Mouse (Mus musculus): ENCODE results near the gene Rnf180.
A peak's percentile ranks its signal among the peaks of the same experiment; 100 is the strongest.
"Not testable (repeated sequence)": the region's sequence is repeated elsewhere in the genome, so short reads cannot be mapped to it uniquely, and the experiment has no call there.

The Rnf180 gene

DNA sequence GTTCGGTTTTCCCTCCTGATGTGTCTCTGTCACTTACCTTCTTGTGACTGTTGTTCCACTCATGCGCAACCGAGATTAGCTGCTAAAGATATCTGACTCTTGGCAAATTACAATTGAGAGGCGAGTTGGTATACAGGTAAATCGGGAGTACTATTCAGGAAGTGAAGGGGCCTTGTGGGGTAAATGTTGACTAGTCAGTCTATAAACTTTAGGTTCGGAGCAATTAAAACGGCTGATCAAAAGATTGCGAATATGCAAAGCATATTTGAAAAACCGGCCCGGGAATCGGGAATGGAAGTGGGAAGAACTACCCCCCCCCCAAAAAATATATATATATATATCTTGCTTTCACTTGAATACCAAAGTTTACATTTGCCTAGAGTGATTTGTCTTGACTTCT, at the start of gene Rnf180:
TSS of gene Rnf180 (minus strand) at position 101 of the 400 bp plus-strand sequence.
- no peak for DNase-seq

DNA sequence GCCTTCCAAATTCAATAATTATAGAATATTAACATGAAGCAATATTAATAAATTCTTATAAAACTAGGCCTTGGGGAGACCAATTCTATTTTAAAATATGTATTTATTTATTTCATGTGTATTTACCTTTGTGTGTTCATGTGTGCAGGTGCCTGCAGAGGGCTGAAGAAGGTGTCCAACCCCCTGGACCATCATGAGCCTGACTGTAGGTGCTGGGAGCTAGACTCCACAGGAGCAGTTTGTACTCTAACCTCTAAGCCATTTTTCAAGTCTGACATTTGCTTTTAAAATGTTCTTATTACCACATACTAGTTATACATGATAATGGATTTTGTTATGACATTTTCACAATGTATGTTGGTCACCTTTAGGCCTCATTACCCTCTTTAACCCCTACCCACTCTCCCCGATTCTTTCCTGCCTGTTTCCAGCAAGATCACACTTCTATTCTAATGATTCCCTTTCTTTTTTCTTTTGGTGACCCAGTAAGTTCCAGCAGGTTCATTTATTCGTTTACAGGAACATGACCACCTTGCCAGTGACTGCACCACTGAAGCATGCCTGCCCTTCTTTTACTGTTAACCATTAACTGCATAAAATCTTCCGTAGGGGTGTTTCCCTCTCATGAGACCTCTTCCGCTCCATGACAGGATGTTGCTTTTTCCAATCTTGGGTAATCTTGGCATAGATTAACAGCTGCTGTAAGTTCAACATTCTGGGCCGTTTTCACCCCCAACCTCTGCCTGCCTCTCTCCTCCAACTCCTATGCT, 36.8 kb upstream of the Rnf180 start:
- DNase-seq, result no peak

DNA sequence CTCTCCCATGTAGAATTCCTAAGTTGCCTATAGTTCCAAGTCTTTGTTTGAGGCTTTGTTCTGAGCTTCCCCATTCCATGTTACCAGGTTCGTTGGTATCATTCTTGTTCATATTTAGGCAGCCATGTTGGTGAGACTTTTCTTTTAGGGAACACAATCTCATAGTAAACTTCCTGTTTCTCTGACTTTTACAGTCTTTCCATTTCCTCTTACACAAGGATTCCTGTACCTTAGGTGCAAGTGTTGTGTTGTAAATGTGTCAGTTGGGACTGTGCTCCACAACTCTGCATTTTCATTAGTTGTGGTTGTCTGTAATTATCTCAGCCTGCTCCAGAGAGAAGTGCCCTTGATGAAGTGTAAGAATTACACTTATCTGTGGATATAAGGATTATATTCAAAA, 32.3 kb upstream of the Rnf180 start:
- no peak for DNase-seq

DNA sequence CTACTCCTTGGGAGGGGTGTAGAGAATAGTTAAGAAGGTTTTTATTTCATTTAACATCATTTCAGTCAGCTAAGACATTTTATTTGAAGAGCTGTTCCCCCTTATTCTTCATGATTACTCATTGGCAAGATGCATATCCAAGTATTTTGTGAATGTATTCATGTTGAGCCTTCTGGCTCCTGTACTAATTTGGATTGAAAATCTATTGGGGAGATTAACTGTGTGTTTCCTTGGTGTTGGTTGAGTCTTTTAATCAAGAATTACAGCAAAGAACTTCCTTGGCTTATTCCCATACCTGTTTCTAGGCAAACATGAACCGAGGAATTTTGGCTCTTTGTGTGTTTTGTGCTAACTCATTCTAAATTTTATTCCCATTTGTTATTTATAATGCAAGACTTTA, 22.3 kb upstream of the Rnf180 start:
- DNase-seq, result no peak

DNA sequence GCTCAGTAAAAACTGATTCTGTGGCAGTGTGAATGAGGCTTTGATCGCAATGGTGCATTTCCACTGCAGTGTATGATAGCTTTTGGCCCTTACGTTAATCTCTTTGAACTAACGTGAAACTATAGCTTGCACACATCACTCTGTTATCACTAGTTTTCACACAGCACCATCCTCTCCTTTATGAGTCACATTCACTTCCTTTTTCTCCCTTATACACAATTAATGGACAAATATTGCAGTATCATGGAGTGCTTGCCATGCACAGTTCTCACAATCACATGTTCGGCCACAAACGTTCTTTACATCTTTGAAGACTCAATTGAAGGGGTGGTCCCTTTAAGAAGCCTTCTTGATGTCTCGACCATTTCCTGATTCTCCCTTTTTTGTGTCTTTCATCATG, 21.4 kb upstream of the Rnf180 start:
- no peak for DNase-seq

DNA sequence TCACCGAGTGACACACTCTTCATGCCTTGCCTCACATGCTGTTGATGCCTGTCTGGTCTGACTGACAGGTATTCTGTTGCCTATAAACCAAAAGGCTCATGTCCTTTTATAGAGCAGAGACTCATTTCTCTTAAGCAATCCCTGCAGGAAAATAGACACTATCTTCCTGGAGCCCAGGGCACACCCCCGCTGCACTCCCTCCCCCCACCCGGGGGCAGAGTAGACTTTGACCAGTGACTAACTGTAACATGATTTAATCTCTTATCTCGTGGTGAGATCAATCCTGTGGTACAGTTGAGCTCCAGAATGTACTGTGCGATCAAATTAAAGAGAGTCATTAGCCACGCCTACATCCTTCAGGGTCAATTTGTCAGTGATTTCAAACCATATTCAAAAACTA, 18.1 kb upstream of the Rnf180 start:
- DNase-seq, result no peak

DNA sequence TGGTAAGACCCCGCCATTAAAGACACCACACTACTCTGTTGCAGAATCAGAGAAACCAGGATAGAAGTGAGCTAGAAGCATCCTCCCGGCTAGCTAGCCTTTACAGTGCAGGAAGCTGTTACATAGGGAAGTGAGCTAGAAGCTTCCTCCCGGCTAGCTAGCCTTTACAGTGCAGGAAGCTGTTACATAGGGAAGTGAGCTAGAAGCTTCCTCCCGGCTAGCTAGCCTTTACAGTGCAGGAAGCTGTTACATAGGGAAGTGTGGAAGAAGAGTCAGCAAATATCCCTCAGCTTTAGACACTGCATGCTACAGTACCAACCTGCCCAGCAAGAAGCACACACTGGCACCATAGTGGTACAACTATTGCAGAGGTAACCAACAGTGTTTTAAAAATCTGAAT, 15.9 kb upstream of the Rnf180 start:
- DNase-seq, result not testable (repeated sequence)

DNA sequence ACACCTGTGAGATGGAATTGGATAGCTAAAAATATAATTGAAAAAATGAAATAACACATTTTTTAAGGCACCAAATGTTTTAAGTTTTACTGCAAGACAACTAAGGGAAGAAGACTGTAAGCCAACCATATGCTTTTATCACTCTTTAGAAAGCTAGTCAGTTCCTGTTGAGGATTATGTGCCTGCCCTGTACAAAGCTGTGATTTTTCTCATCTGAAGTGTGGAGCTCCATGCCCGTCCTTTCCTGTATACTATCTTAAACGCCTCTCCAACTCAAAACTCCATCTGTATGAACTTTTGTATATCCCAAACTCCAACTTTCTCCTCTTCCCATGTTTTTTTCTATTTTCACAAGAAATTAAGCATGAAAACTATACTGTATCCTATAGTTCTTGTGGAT, 10.9 kb upstream of the Rnf180 start:
- no peak for DNase-seq

DNA sequence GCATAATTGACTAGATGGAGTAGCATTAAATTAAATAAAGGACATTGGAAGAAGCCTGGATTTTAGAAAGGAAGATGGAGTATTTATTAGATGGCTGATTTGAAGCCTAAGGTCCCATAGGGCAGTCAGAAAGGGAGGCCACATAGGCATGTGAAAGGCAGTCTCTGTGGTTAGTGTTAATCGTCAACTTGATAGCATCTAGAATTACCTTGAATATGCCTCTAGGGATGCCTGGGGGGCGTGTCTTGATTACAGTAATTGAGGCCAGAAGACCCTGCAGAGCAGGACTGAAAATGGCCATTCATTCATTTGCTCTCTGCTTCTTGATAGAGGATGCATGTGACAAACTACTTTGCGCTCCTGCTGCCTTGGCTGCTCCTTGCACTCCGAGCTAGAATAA, 9.4 kb upstream of the Rnf180 start:
- no peak for DNase-seq

DNA sequence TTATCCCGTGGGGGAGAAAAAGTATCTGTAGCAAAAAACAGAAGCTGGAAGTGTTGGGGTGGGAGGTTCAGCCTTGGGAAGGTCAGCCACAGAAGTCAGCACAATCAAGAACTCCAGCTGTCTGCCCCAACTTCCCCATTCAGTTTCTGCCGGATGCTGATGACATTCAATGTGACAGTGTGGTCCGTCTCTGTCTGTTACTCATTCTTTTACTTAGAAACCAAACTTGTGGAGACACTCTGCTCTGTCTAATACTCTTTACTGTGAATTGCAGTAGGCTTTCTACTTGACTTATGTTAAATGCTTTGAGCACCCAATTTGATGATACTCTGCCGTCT, 5.4 kb upstream of the Rnf180 start:
- no peak for DNase-seq

DNA sequence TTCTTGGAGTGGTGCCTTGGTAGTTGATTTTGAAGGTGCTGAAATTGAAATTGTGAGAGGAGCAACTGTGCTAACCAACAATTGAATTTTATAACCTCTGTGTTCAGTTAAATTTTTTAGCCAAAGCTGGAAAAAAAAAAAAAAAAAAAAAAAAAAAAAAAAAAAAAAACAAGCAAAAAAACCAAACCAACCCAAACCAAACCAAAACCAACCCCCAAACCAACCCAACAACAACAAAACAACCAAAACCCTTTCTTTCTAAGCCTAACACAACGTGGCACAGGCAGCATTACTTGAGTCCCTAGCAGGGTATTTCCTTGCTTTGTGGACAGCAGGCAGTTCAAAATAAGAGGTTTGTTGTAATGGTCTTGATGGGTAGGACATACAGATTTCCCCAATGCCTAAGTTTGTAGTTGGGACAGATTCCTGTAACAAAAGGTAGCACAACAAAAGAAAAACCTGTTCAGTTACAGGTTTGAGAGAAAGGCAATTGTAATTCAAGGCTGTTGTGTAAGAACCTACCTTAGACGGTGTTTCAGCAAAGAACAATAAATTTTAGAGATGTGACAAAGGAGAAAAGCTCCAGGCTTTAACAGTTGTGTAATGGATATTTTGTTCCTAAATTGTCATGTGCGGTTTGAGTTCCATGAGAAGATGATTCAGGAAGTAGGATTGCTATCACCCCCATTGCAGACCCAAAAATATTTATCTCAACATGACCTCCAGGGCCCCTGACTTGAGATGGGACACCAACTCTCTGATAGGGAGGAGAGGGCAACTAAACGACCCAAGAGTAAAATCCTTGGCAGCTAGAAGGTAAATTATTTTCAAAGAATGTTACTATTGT, 4.8 kb upstream of the Rnf180 start:
- no peak for DNase-seq

DNA sequence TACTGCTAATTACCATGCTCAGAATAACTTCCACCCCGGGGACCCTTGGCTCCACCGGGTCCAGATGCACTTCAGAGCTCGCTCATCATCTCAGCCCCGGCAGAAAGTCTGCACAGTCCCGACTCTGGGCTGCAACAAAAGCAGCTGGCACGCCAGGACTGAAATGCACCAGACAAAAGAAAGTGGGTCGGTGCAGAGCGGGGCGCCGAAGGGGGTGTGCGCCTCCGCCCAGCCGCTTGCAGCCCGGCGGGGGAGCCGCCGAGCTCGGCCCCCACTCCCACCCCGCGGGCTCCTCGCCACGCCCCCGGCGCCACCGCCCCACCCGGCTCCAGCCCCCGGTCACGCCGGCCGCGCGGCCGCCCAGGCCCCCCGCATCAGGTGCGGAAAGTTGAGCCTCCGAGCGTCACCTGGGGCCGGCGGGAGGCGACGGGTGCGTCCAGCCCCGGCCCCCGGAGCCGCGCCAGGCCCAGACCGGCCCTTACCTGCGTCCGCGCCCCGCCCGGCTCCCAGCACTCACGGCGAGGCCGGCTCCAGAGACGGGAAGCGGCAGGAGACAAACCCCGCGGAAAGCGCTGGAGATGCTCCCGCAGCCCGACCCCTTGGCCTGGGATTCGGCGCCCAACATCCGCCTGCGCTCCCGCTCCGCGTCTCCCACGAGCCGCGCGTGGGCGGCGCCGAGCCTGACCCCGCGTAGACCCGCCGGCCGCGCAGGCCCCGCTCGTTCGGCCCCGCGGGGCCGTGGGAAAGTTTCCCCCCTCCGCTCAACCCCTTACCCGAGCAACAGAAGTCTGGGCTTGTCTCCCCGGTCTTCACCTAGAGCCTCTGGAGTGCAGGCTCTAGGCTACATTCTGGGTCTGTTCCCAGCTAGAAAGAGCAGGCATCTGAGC, 591 bp downstream of the Rnf180 start:
- DNase-seq, result peak; percentile 60

DNA sequence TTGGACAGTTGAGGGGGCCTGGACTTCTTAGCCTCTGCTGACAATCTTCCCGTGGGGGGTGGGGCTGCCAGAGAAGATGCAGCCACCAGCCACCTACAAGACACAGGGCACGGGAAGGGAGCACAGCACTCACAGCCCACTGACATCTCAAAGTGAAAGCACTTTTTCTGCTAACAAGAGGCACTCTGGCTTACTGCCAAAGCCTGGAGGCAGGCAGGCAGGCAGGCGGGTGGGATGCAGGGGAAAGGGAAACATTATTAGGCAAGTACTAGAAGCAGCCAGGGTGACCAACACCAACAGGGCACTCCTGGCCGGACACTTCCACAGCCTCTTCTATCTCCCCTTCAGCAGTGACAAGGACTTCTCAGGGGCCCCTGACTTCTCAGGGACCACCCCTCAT, 2.8 kb downstream of the Rnf180 start:
- DNase-seq, result peak; percentile 24

DNA sequence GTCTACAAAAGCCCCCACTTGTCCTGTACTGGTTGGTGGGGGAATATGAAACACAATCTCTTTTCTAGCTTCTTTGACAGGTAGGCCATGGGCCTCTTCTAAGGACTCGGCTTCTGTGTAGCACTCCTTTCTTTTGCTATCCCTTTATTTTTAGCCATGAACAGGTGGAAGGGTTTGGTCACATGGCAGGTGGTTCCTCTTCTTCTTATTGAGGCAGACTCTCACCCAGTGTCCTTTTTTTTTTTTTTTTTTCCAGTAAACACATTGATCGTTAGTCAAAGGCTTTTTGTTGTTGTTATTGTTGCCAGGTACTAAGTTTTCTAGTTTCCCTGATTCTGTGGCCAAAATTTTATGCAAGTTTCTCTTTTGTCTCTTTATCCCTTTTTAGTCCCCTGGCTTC, 4.0 kb downstream of the Rnf180 start:
- no peak for DNase-seq

DNA sequence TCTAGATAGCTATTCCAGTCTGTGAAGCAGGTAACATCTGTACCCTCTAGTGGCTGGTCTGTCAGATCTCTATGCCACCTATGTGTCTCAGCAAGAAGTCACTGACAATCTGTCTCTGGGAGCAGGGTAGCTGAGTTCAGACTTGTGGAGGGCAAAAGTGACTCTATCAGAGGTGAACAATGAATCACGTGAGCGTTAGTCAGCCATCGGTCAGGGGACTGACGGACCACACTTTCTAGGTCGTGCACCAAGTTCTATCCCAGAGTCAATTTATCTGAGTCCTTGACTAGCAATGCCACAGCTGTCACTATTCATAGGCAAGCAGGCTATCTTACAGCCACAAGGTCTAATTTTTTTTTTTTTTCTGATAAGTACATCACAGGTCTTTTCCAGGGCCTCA, 4.6 kb downstream of the Rnf180 start:
- DNase-seq, result no peak

DNA sequence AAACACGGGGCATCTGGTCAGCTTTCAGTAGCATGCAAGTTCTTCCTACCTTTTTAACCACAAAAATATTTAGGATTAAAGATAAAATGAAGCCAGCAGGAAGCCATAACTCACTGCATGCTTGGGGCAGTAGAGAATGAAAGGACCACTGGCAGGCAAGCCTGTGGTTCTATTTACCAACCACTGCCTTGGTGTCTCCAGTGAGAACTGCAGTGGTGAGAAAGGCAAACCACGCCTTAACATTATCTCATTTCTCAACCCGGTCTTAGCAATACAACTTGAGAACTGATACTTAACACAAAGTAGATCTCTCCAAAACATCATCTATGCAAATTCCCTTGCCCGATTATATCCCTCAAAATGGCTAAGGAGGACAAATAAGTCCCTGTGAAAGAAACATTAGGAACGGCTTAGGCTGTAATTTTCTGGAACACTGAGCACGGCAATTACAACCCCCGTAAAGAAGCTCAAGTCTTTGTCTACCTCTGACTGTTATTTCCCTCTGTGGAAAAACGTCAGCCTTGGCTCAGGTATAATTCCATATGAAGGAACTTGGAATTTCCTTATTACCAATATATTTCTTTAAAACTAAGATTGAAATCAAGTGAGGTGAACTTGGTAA, 15.1 kb downstream of the Rnf180 start:
- DNase-seq, result no peak

DNA sequence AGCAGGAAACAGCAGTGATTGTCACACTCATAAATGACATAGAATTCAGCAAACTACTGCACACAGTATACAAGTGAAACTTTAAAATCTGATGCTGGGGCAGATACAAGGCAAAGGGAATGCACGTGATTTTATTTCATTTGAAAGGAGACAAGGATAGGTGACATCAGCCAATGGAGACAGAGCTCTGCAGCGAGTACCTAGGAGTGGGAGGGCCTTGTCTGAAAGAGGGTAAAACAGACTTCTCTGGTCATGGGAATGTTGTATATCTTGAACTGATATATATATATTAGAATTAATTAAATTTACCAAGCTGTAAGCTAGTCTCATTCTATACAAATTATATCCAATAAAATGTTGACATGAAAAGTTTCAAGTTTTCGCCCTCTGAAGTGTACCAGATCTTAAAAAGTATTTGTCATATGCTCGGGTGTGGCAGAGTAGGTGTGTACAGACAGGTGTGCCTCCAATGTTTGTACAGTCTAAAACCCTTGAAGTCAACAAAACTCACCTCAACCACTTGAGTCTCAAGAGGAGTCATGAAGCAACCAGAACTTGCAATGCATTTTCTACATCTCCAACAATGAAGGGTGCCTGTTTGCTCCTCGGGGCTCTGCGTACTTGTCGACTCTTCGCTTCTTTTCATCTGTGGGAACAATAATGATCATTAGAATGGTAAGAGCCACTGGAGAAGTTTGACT, 24.1 kb downstream of the Rnf180 start:
- no peak for DNase-seq

DNA sequence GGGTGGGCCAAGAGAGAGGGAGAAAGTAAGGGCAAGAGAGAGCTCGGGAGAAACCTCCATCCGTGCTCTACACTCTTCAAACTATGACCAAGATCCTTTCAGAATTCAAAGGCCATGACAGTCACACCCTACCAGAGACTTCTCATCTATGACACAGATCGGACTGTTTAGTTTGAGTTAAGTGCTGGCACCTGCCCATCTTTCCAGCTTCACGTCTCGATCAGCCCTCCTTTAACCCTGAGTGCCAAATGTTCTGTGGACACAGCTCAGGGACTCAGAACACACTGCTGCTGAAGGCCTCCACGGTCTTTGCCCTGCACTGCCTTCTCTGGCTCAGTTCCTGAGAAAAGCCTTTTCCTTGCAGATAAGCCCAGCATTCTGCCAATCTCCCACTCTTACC, 27.2 kb downstream of the Rnf180 start:
- DNase-seq, result no peak

DNA sequence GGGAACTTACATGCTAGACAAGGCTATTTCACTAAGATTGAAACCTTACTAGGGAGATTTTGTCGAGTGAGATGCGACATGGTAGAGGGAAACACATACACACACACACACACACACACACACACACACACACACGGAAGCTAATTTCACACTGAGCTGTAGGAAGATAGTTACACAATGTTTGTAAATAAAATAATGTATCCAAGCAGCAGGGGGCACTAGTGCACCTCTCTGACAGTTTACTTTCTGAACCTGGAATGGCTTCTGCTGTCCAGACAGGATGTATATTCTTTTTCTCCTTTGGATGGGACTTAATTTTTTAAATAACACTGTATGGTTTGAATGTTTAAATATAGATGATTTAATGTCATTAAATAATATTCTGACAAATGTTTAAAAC, 27.9 kb downstream of the Rnf180 start:
- DNase-seq, result no peak

DNA sequence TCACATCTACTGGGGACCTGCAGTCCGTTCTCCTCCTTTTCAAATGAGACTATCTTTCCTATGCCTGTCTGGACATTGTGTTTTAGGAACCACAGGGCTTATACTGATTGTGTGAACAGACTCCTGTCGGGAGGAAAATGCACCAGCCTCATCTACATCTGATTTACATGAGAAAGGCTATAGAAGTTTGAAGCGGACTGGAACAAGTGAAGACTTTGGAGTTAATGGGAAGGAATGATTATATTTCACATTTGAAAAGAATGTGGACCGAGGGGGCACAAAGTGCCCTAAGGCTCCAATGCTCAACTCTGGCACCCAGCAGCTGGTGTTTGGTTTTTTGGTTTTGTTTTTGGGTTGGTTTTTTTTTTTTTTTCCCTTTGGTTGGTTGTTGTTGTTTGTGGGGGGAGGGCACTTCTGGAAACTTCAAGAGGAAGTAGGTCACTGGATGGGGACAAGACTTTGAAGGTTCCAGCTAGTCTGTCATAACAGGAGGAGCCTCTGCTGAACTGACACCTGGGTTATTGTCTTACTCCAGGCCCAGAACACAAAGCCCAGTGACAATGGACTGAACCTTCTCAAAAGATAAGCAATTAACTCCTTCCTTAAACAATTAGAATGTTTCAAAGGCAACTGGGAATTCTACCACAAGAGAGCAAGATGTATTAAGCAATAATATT, 37.7 kb downstream of the Rnf180 start:
- DNase-seq, result no peak

DNA sequence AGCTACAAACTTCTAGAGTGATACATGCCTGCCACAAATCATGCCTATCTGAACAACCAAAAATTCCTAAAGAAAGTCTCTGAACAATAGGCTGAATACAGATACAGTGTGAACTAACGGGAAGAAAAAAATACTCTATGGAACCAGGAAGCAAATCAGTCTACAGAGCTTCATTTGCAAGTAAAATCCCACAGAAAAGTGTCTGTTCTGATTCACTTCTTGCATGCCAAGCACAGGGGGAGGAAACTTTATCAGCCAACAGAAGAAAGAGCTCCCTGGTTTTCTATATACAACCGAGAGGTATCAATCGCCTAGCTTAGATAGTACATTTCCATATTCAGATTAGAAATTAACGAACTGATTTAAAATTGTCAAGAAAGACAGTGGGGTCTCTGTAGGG, 43.8 kb downstream of the Rnf180 start:
- DNase-seq, result no peak

DNA sequence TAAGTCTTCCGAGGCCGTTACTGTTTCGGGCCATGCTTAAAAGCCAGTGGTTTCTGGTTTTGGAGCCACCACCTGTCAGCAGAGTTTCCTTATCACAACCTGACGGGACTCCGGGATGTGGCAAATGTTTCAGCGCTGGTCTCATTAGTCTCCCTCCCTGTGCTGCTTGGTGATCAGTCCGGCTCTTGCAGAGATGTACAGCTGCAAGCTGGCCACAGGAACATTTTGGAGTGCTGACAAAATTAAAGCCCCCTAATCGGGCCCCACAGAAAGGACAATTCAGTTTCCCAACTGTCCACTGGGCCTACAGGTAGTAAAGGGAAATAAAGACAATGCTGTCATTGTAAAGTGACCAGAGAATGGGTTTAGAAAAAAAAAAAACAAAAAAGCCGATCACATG, 44.4 kb downstream of the Rnf180 start:
- DNase-seq, result no peak
